Mouse (Mus musculus) hindbrain, embryonic 15.5 days (tissue): ENCODE measurements around the gene Abcc9. TPM values are rescaled to one million over a fixed set of nuclear protein-coding genes. Genes with fewer than 3 reads are reported as not detected.

Experiments used
- ATAC-seq: fragments of 200-750 bp; cut with Nextera tagmentation; 2 replicates; pipeline ENCODE4 v1.8.0; 2017; ENCODE audit warnings: low read depth, moderate number of reproducible peaks, moderate TSS enrichment; ENCODE audit not compliant: low FRiP score
- H3K27ac ChIP-seq: fragments of 300-500 bp; sonication (generic); replicated peaks from 2 replicates; pipeline ENCODE4 v1.5.1; 2015; ENCODE audit warnings: mild to moderate bottlenecking, inconsistent platforms
- H3K27me3 ChIP-seq: fragments of 300-500 bp; sonication (generic); 2 replicates; pipeline ENCODE4 v1.6.1; 2015; ENCODE audit warnings: control low read depth, inconsistent platforms
- H3K36me3 ChIP-seq: fragments of 300-500 bp; sonication (generic); 2 replicates; pipeline ENCODE4 v1.6.1; 2015; ENCODE audit warnings: control low read depth, inconsistent platforms
- H3K4me1 ChIP-seq: fragments of 300-500 bp; sonication (generic); replicated peaks from 2 replicates; pipeline ENCODE4 v1.6.1; 2015; ENCODE audit warnings: control low read depth, inconsistent platforms
- H3K4me2 ChIP-seq: fragments of 300-500 bp; sonication (generic); 2 replicates; pipeline ENCODE4 v1.6.1; 2015; ENCODE audit warnings: moderate library complexity, mild to moderate bottlenecking, inconsistent platforms
- H3K4me3 ChIP-seq: fragments of 300-500 bp; sonication (generic); 2 replicates; pipeline ENCODE4 v1.5.1; 2015; ENCODE audit warnings: mild to moderate bottlenecking, inconsistent platforms
- H3K9ac ChIP-seq: fragments of 300-500 bp; sonication (generic); 2 replicates; pipeline ENCODE4 v1.6.1; 2015; ENCODE audit warnings: inconsistent platforms
- H3K9me3 ChIP-seq: fragments of 300-500 bp; sonication (generic); 2 replicates; pipeline ENCODE4 v1.6.1; 2016; ENCODE audit warnings: control low read depth, inconsistent platforms
- WGBS: fragments of 180-500 bp; shearing (Covaris S2); methylation state at CpG from one replicate; pipeline ENCODE4 v1.1.7; 2015; 5-methylcytosine and 5-hydroxymethylcytosine counted together
- polyA plus RNA-seq: library from polyadenylated mRNA; unstranded; fragments of >200 nt; fragmentation: Nextera tagmentation; extraction: Ambion mirVana; gene quantifications from 2 replicates; pipeline ENCODE4 v1.2.1, GENCODE M21; 2015

Abcc9 gene
- polyA plus RNA-seq, 1 experiment from 2014 or later, result 3.4 TPM

DNA sequence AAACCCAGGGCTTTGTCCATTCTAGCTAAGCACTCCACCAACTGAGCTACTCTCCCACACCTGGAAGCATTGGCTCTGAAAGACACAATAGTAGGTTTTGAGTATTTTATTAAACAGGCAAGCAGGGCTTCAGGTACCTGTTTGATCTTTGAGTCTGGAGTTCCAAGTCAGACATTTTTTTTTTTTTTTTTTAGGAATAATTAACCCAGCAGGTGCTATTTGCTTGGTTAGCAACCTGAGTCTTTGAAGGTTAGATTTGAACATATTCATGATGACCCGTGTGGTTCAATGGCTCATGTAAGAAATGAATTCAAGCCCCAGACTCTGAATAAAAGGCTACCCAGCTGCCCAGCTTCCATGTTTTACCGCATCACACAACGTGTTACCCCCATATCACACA is 137.4 kb downstream of the Abcc9 start:
- WGBS, result 89% methylated on average over 3 of the region's 3 CpGs
- no peak for ATAC-seq
- H3K27ac ChIP-seq, result no peak overlapping the region
- peaks cover 19% of the 10 kb centered on the region for H3K27me3 ChIP-seq
- no peak overlapping the region for H3K9ac ChIP-seq
- H3K4me1 ChIP-seq, result no peaks in the 10 kb centered on the region
- no peak overlapping the region for H3K4me2 ChIP-seq
- no peak overlapping the region for H3K4me3 ChIP-seq
- H3K9me3 ChIP-seq, result no peaks in the 10 kb centered on the region
- H3K36me3 ChIP-seq, result no peaks in the 10 kb centered on the region

GRCm38 (mm10) chr6:142561151-142561550 is 141.0 kb downstream of the Abcc9 start:
- WGBS, result 76% methylated on average over 1 of the region's 1 CpGs
- Histone ChIP-seq H3K27ac (no peak overlapping the region), H3K4me2 (no peak overlapping the region), H3K36me3 (no peaks in the 10 kb centered on the region), H3K4me3 (no peak overlapping the region), H3K27me3 (no peaks in the 10 kb centered on the region), H3K9ac (no peak overlapping the region), H3K4me1 (no peaks in the 10 kb centered on the region), H3K9me3 (no peaks in the 10 kb centered on the region)
- ATAC-seq, result no peak

DNA sequence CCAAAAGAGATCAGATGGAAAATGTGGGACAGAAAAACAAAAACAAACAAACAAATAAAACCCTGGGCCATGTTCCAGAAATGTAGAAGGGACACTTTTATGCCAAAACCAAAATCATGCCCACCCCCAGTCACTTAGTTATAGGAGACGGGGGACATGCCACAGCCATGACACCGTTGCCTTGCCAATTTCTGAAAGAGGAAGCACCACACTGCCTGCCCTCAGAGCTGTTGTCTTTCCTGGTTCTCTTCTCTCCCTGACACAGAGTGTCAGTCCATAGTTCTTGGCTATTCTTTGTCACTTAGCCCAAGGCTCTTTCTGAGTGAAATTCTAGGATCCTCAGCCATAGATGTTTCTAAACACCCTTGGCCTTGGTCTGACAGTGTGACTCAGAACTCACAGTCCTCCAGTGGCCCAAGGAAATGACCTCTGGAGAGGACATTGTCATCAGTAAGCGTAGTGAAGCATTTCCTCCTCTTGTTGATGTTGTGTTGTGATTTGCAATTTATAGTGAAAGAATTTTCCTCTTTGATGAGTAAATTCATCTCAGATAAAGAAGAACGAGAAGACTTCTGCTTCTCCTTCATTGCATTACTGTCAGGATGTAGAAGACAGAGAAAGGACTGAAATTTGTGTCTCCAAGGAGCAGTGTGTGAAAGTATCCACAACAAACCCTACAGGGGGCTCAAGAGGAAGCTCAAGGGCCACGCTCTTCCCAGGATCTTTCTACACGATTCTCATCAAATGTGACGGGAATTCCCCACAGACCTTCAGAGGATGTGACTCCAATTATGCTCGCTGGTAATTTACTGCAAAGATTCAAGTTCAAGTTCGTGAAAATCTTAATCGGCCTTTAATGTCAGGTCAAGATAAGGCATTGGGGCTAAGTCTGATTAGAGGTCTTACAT is 143.1 kb downstream of the Abcc9 start:
- whole genome bisulfite sequencing, result 80% methylated on average over 10 of the region's 10 CpGs
- no peak for ATAC-seq
- H3K4me1 ChIP-seq, result no peaks in the 10 kb centered on the region
- no peak overlapping the region for H3K9ac ChIP-seq
- no peaks in the 10 kb centered on the region for H3K9me3 ChIP-seq
- H3K27ac ChIP-seq, result no peak overlapping the region
- no peak overlapping the region for H3K4me3 ChIP-seq
- H3K4me2 ChIP-seq, result no peak overlapping the region
- H3K27me3 ChIP-seq, result no peaks in the 10 kb centered on the region
- no peaks in the 10 kb centered on the region for H3K36me3 ChIP-seq

- no peaks in the 10 kb centered on the region for H3K4me1 ChIP-seq
- no peak overlapping the region for H3K27ac ChIP-seq
- H3K4me3 ChIP-seq, result no peak overlapping the region
- H3K9me3 ChIP-seq, result no peaks in the 10 kb centered on the region
- H3K27me3 ChIP-seq, result no peaks in the 10 kb centered on the region
- ATAC-seq, result no peak
- no peak overlapping the region for H3K9ac ChIP-seq
- 86% methylated on average over 10 of the region's 10 CpGs for WGBS
- H3K36me3 ChIP-seq, result no peaks in the 10 kb centered on the region
- no peak overlapping the region for H3K4me2 ChIP-seq
Observed at GRCm38 (mm10) chr6:142558076-142558475, 144.0 kb downstream of the Abcc9 start.

DNA sequence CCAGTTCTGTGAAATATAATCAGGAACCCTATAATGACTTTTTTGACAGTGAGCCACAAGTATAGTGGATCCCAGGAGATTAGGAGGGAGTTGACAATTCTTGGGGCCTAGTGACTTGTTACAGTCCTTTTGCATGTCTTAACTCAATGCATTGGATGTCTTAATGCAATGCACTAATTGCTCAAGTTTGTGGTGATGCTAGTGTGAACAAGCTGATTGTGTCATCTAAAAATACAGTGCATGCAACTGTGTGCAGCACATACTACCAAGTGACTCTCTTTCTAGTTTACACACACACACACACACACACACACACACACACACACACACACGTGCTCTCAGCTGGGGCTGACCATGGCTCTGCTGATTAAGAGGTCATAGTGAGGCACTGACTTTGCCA is 146.1 kb downstream of the Abcc9 start:
- H3K9me3 ChIP-seq, result no peaks in the 10 kb centered on the region
- 62% methylated on average over 1 of the region's 1 CpGs for WGBS
- no peaks in the 10 kb centered on the region for H3K36me3 ChIP-seq
- H3K4me1 ChIP-seq, result no peaks in the 10 kb centered on the region
- no peak overlapping the region for H3K9ac ChIP-seq
- H3K4me3 ChIP-seq, result no peak overlapping the region
- H3K4me2 ChIP-seq, result no peak overlapping the region
- no peak overlapping the region for H3K27ac ChIP-seq
- no peaks in the 10 kb centered on the region for H3K27me3 ChIP-seq
- no peak for ATAC-seq

DNA sequence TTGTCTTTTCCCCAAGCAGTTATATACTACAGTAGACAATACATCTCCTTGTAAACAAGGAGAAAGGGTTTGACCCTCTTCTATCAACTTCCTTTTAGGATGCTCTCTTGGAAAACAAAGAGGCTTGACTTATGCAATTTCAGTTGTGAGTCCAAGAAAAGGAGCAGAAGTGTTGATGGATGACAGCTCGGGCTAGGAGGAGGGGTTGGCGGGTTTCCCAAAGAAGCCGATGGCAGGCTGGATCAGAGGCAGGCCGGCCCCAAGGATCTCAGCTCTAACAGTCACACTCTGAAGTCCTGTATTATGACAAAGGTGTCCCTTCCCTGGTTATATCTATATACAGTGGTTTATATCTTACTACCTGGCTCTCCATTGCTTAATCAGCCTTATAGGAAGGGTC is 150.6 kb downstream of the Abcc9 start:
- Histone ChIP-seq H3K4me1 (no peaks in the 10 kb centered on the region), H3K27me3 (no peaks in the 10 kb centered on the region), H3K4me3 (no peak overlapping the region), H3K4me2 (no peak overlapping the region), H3K9ac (no peak overlapping the region), H3K9me3 (no peaks in the 10 kb centered on the region), H3K27ac (no peak overlapping the region), H3K36me3 (no peaks in the 10 kb centered on the region)
- 57% methylated on average over 4 of the region's 4 CpGs for WGBS
- ATAC-seq, result no peak

DNA sequence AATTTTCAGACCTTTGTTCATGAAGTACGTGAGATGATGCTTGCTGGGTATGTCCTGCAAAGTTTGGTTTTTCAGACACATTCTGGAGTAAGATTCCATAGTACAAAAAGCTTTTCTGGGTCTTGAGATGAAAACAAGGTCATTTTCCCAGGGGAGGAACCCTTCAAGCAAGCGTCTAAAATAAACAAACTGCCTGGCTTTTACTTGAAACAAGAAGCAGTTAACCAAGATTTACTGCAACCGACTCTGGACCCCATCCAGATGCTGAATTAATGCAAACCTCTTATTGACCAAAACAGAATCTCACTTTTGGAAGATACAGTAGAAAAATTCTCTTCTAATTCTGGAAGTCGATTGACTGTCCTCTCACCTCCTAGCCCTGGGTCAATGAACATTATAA is 151.2 kb downstream of the Abcc9 start:
- H3K27me3 ChIP-seq, result no peaks in the 10 kb centered on the region
- no peak overlapping the region for H3K27ac ChIP-seq
- H3K4me2 ChIP-seq, result no peak overlapping the region
- H3K36me3 ChIP-seq, result no peaks in the 10 kb centered on the region
- no peaks in the 10 kb centered on the region for H3K9me3 ChIP-seq
- 73% methylated on average over 4 of the region's 4 CpGs for WGBS
- no peaks in the 10 kb centered on the region for H3K4me1 ChIP-seq
- H3K9ac ChIP-seq, result no peak overlapping the region
- no peak overlapping the region for H3K4me3 ChIP-seq
- ATAC-seq, result no peak

DNA sequence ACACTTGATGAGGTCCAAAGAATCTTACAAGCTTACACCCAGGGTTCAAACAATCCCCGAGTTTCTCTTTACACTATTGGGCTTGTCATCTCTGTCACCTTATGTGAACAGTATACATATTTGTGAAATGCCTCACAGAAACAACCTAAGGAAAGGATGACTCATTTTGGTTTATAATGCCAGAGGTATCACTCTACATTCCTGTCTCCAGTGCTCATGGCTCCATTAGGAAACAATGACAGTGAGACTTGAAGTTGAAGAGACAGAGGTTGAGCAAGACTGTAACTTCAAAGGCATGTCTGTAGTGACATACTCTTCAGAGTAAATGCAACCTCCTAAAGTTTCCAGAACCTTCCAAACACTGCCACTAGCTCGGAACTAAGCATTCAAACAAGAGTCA is 153.7 kb downstream of the Abcc9 start:
- ATAC-seq, result no peak
- Histone ChIP-seq H3K4me1 (no peaks in the 10 kb centered on the region), H3K27ac (no peak overlapping the region), H3K4me2 (no peak overlapping the region), H3K27me3 (no peaks in the 10 kb centered on the region), H3K36me3 (no peaks in the 10 kb centered on the region), H3K9me3 (no peaks in the 10 kb centered on the region), H3K9ac (no peak overlapping the region), H3K4me3 (no peak overlapping the region)
- WGBS, result 89% methylated on average over 2 of the region's 2 CpGs

DNA sequence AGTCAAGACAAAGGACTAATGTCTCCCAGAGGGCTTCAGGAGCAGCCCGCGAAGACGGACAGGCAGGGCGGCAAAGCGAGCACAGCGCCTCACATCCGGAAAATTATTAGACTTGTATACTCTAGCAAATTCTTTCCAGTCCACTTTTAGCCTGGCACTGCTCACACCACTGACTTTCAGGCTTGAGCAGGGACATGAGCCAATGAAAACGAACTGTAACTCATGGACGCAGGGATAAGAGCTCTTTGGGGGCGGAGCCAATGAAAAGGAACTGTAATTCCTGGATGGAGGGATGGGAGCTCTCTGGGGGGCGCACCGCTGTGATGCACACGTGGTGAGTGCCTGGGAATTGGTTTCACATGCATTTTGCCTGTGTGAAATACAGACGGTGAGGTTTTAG is 157.0 kb downstream of the Abcc9 start:
- H3K9ac ChIP-seq, result no peak overlapping the region
- no peaks in the 10 kb centered on the region for H3K9me3 ChIP-seq
- no peaks in the 10 kb centered on the region for H3K27me3 ChIP-seq
- no peak overlapping the region for H3K27ac ChIP-seq
- no peaks in the 10 kb centered on the region for H3K36me3 ChIP-seq
- WGBS, result 48% methylated on average over 14 of the region's 14 CpGs
- no peak overlapping the region for H3K4me3 ChIP-seq
- H3K4me1 ChIP-seq, result no peaks in the 10 kb centered on the region
- ATAC-seq, result no peak
- H3K4me2 ChIP-seq, result peak overlapping the region; percentile 39

GRCm38 (mm10) chr6:142543648-142544047 is 158.5 kb downstream of the Abcc9 start:
- Histone ChIP-seq H3K36me3 (no peaks in the 10 kb centered on the region), H3K27ac (no peak overlapping the region), H3K4me3 (no peak overlapping the region), H3K9me3 (no peaks in the 10 kb centered on the region), H3K4me2 (no peak overlapping the region), H3K27me3 (no peaks in the 10 kb centered on the region), H3K9ac (no peak overlapping the region), H3K4me1 (no peaks in the 10 kb centered on the region)
- ATAC-seq, result no peak
- 78% methylated on average over 4 of the region's 4 CpGs for WGBS

DNA sequence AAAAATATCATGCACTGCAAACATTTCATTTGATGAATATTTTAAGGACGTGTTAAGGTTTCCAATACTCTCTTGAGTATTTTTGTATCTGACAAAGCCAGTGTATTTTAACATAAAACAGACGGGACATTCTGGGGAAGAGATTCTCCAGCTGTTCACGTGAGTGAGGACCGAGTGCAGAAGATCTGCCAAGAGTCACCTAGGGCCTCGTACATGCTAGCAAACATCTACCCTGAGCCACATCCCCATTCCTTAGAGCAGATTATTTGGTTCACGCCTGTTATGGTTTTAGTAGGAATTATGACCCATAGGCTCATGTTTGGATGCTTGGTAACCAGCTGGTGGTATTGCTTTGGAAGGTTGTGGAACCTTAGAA is 159.3 kb downstream of the Abcc9 start:
- no peaks in the 10 kb centered on the region for H3K4me1 ChIP-seq

GRCm38 (mm10) chr6:142542082-142542799 is 159.9 kb downstream of the Abcc9 start:
- ATAC-seq, result no peak
- Histone ChIP-seq H3K27me3 (no peaks in the 10 kb centered on the region), H3K27ac (no peak overlapping the region), H3K4me3 (no peak overlapping the region), H3K4me1 (no peaks in the 10 kb centered on the region), H3K9me3 (no peaks in the 10 kb centered on the region), H3K9ac (no peak overlapping the region), H3K4me2 (no peak overlapping the region), H3K36me3 (no peaks in the 10 kb centered on the region)
- 88% methylated on average over 8 of the region's 8 CpGs for WGBS

More for the DNA sequence above, 159.3 kb downstream of the Abcc9 start:
- no peaks in the 10 kb centered on the region for H3K36me3 ChIP-seq
- H3K9ac ChIP-seq, result no peak overlapping the region
- H3K9me3 ChIP-seq, result no peaks in the 10 kb centered on the region
- H3K4me2 ChIP-seq, result no peak overlapping the region
- H3K4me3 ChIP-seq, result no peak overlapping the region
- ATAC-seq, result no peak
- H3K27me3 ChIP-seq, result no peaks in the 10 kb centered on the region
- WGBS, result 92% methylated on average over 6 of the region's 6 CpGs
- no peak overlapping the region for H3K27ac ChIP-seq
